Mouse (Mus musculus) thymus, adult 2 months (tissue): ENCODE results near the gene Efna2.

ENCODE experiments used
- CTCF ChIP-seq: fragments of 200-500 bp; IDR thresholded peaks from 2 replicates; pipeline ENCODE4 v1.5.1; 2012; ENCODE audit warnings: mild to moderate bottlenecking, control low read depth, low read length, moderate library complexity, borderline replicate concordance; ENCODE audit not compliant: control insufficient read depth, poor library complexity, insufficient read depth; ENCODE audit errors: extremely low read depth
- POLR2A ChIP-seq: fragments of 200-500 bp; IDR thresholded peaks from 2 replicates; pipeline ENCODE4 v1.6.1; 2012; ENCODE audit warnings: mild to moderate bottlenecking, low read length, control low read depth, moderate library complexity; ENCODE audit not compliant: control insufficient read depth, poor library complexity, insufficient read depth; ENCODE audit errors: extremely low read depth

DNA sequence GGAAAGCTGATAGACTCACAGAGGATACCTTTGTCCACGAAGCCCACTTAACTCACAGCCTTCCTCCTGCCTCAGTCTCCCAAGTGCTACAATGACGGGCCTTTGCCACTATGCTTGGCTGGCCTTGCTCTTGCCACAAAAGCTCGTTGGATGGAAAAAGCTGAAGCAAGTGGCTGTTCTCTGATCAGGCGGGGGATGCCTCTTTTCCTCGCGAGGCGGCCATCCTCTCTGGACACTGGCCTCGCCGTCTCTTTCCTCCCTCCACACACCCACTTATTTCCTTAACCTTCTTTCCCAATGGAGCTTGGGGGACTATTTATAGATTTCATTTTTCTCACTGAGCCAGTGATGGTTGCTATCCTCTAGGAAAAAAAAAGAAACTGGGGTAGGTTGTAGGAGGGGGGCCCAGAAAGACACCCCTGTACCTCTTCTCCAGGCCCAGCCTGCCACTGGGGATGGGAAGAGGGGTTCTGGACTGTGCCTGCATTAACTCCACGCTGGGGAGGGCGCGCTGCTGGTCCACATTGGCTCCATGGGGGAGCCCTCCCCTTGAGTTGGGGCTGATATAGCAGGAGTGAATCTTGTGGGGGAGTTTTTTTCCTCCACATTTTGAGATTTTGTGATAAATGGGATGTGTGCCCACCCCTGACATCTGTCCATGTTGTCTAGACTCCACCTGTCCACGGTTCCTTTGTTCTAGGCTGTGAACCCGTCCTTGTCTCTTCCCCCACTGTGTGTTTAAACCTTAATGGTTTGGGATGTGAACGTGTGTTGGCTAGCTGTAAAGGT, 21.9 kb upstream of the Efna2 start:
- TF ChIP-seq CTCF (no peak), POLR2A (no peak)
